Mouse (Mus musculus) stomach, embryonic 14.5 days (tissue): ENCODE results near the gene Fam133b. TPM values are rescaled to one million over a fixed set of nuclear protein-coding genes. Genes with fewer than 3 reads are reported as not detected.

Experiments used
- ATAC-seq: fragments of 200-750 bp; cut with Nextera tagmentation; 2 replicates; pipeline ENCODE4 v1.8.0; 2017; ENCODE audit warnings: low read depth, moderate TSS enrichment; ENCODE audit not compliant: insufficient number of reproducible peaks, insufficient read depth, low FRiP score
- H3K27ac ChIP-seq: fragments of 300-500 bp; sonication (generic); 2 replicates; pipeline ENCODE4 v1.5.1; 2014; ENCODE audit warnings: mild to moderate bottlenecking, low read length, moderate library complexity, mixed read lengths
- H3K27me3 ChIP-seq: fragments of 300-500 bp; sonication (generic); 2 replicates; pipeline ENCODE4 v1.6.1; 2014; ENCODE audit warnings: low read length, control low read depth, mixed read lengths; ENCODE audit not compliant: control insufficient read depth, insufficient read depth
- H3K36me3 ChIP-seq: fragments of 300-500 bp; sonication (generic); 2 replicates; pipeline ENCODE4 v1.6.1; 2014; ENCODE audit warnings: mild to moderate bottlenecking, control low read depth, low read length, moderate library complexity, mixed read lengths; ENCODE audit not compliant: control insufficient read depth, insufficient read depth
- H3K4me1 ChIP-seq: fragments of 300-500 bp; sonication (generic); 2 replicates; pipeline ENCODE4 v1.6.1; 2014; ENCODE audit warnings: low read length, control low read depth, mixed read lengths; ENCODE audit not compliant: control insufficient read depth, insufficient read depth
- H3K4me2 ChIP-seq: fragments of 300-500 bp; sonication (generic); replicated peaks from 2 replicates; pipeline ENCODE4 v1.6.1; 2014; ENCODE audit warnings: low read depth, low read length, control low read depth
- H3K4me3 ChIP-seq: fragments of 300-500 bp; sonication (generic); 2 replicates; pipeline ENCODE4 v1.5.1; 2014; ENCODE audit warnings: low read depth, low read length, control low read depth
- H3K9ac ChIP-seq: fragments of 300-500 bp; sonication (generic); replicated peaks from 2 replicates; pipeline ENCODE4 v1.6.1; 2014; ENCODE audit warnings: low read depth, mild to moderate bottlenecking, control low read depth, low read length, moderate library complexity, mixed read lengths
- H3K9me3 ChIP-seq: fragments of 300-500 bp; sonication (generic); 2 replicates; pipeline ENCODE4 v1.6.1; 2016; ENCODE audit warnings: low read depth, low read length, control low read depth; ENCODE audit not compliant: control insufficient read depth
- WGBS: fragments of 180-500 bp; shearing (Covaris S2); extraction: QIAGEN DNeasy Blood & Tissue Kit; methylation state at CpG from one replicate; pipeline ENCODE4 v1.1.7; 2014; 5-methylcytosine and 5-hydroxymethylcytosine counted together
- polyA plus RNA-seq: library from polyadenylated mRNA; unstranded; fragments of >200 nt; fragmentation: Nextera tagmentation; extraction: Ambion mirVana; gene quantifications from 2 replicates; pipeline ENCODE4 v1.2.1, GENCODE M21; 2014

Fam133b gene
- polyA plus RNA-seq, 1 experiment from 2014 or later = 44.4 TPM

- H3K27me3 ChIP-seq = no peaks in the 10 kb centered on the region
- 0 out of 2 replicates have a peak, but pooled peaks have one; percentile 23 for ATAC-seq
- no peak overlapping the region for H3K27ac ChIP-seq
Measured at GRCm38 (mm10) chr5:3503373-3503772, 40.3 kb upstream of the Fam133b start.

GRCm38 (mm10) chr5:3503836-3504323, 39.8 kb upstream of the Fam133b start:
- H3K4me1 ChIP-seq = no peaks in the 10 kb centered on the region
- no peaks in the 10 kb centered on the region for H3K27me3 ChIP-seq
- no peak overlapping the region for H3K27ac ChIP-seq
- H3K36me3 ChIP-seq = no peaks in the 10 kb centered on the region
- H3K4me2 ChIP-seq = no peak overlapping the region
- ATAC-seq = no peak
- no peak overlapping the region for H3K4me3 ChIP-seq
- 78% methylated on average over 9 of the region's 9 CpGs for WGBS
- no peak overlapping the region for H3K9ac ChIP-seq
- no peaks in the 10 kb centered on the region for H3K9me3 ChIP-seq

More at GRCm38 (mm10) chr5:3503373-3503772, 40.3 kb upstream of the Fam133b start:
- Histone ChIP-seq H3K9ac (no peak overlapping the region), H3K9me3 (no peaks in the 10 kb centered on the region), H3K36me3 (no peaks in the 10 kb centered on the region), H3K4me3 (no peak overlapping the region), H3K4me2 (no peak overlapping the region), H3K4me1 (no peaks in the 10 kb centered on the region)
- 79% methylated on average over 4 of the region's 4 CpGs for WGBS

GRCm38 (mm10) chr5:3504453-3504852, 39.2 kb upstream of the Fam133b start:
- Histone ChIP-seq H3K9me3 (no peaks in the 10 kb centered on the region), H3K4me2 (no peak overlapping the region), H3K36me3 (no peaks in the 10 kb centered on the region), H3K27ac (no peak overlapping the region), H3K4me1 (no peaks in the 10 kb centered on the region), H3K4me3 (no peak overlapping the region), H3K9ac (no peak overlapping the region), H3K27me3 (no peaks in the 10 kb centered on the region)
- ATAC-seq = no peak
- WGBS = 72% methylated on average over 4 of the region's 4 CpGs

GRCm38 (mm10) chr5:3505553-3505952, 38.1 kb upstream of the Fam133b start:
- no peak for ATAC-seq

GRCm38 (mm10) chr5:3508480-3509381, 34.9 kb upstream of the Fam133b start:
- no peak overlapping the region for H3K27ac ChIP-seq
- H3K4me1 ChIP-seq = peaks cover 6% of the 10 kb centered on the region; the same call in 1 of the 2 replicates
- no peaks in the 10 kb centered on the region for H3K27me3 ChIP-seq
- no peaks in the 10 kb centered on the region for H3K36me3 ChIP-seq
- H3K4me2 ChIP-seq = no peak overlapping the region
- no peaks in the 10 kb centered on the region for H3K9me3 ChIP-seq
- no peak overlapping the region for H3K9ac ChIP-seq
- ATAC-seq = 0 out of 2 replicates have a peak, but pooled peaks have one; percentile 30
- no peak overlapping the region for H3K4me3 ChIP-seq
- WGBS = 46% methylated on average over 7 of the region's 7 CpGs

More at GRCm38 (mm10) chr5:3505553-3505952, 38.1 kb upstream of the Fam133b start:
- Histone ChIP-seq H3K27me3 (no peaks in the 10 kb centered on the region), H3K9ac (no peak overlapping the region), H3K27ac (no peak overlapping the region), H3K36me3 (no peaks in the 10 kb centered on the region), H3K4me1 (no peaks in the 10 kb centered on the region), H3K4me2 (no peak overlapping the region), H3K9me3 (no peaks in the 10 kb centered on the region), H3K4me3 (no peak overlapping the region)
- 68% methylated on average over 2 of the region's 2 CpGs for WGBS

DNA sequence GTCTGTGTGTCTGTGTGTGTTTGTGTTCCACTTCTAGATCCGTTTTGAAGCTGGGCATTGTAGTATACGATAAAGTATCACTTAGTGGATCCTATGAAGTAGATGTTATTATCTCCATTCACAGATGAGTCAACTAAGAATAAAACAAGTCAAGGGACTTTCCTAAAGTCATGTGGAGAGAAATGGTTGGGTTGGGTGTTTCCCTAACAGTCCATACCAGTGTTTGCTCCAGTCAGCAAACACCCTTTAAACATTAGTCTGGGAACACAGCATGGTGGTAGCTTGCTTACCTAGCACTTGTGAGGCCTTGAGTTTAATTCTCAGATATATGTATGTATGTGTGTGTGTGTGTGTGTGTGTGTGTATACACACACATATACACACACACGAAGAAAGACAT, 34.1 kb upstream of the Fam133b start:
- H3K4me3 ChIP-seq = no peak overlapping the region
- no peaks in the 10 kb centered on the region for H3K9me3 ChIP-seq
- H3K36me3 ChIP-seq = no peaks in the 10 kb centered on the region
- no peak for ATAC-seq
- no peak overlapping the region for H3K4me2 ChIP-seq
- 74% methylated on average over 3 of the region's 3 CpGs for WGBS
- no peak overlapping the region for H3K9ac ChIP-seq
- peaks cover 6% of the 10 kb centered on the region; the same call in 1 of the 2 replicates for H3K4me1 ChIP-seq
- H3K27ac ChIP-seq = no peak overlapping the region
- H3K27me3 ChIP-seq = no peaks in the 10 kb centered on the region

DNA sequence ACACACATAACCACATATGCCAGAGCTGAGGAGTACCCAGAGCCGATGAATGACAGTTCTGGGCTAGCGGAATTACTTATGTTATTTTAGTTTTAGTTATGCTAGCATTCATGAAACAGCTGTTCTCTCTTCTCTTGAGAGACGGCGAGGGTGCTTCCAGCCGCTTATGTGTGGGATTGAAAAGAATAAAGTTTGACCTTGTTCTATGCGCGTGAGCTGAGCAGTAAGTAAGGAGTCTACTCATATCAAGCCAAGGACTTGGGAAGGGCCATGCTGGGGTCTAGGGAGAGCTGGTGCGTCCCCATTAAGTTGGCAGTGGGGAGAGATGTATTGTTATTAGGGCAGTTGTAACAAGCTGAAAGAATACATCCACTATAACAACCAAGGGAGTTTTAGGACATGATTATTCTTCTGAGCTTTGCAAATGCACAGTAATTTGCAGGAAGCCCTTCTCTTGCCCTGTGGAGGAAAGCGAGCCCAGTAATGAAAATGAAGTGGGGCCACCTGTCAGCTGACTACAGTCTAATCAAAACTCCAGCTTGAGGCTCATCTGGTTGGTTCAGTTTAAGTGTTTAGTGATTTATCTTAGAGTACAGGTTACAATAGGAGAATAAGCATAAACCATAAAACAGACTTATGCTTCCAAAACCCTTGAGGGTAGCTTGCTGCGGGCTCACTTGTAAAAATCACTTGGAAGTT, 32.4 kb upstream of the Fam133b start:
- Histone ChIP-seq H3K27ac (no peak overlapping the region), H3K4me1 (peaks cover 6% of the 10 kb centered on the region; the same call in 1 of the 2 replicates), H3K4me2 (no peak overlapping the region), H3K27me3 (no peaks in the 10 kb centered on the region), H3K4me3 (no peak overlapping the region), H3K36me3 (no peaks in the 10 kb centered on the region), H3K9me3 (no peaks in the 10 kb centered on the region), H3K9ac (no peak overlapping the region)
- 54% methylated on average over 10 of the region's 10 CpGs for WGBS
- no peak for ATAC-seq

DNA sequence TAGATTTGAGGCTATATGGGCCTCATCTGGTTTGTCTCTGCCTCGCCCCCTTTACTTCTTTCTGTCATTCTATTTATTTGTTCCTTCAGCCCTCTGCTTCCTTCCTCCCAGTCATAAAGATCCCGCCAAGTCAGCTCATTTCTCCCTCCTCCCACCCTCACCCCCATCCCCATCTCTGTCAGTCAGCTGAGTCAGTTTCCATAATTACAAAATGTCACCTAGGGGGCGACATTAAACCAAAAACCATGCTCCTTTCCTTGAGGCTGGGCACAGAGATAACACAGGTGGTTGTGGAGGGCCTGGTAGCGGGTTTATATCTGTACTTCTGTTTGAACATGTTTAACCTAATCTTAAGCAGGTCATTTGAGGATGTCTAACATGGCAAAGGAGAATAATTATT, 31.0 kb upstream of the Fam133b start:
- H3K4me3 ChIP-seq = no peak overlapping the region
- H3K36me3 ChIP-seq = no peaks in the 10 kb centered on the region
- H3K9ac ChIP-seq = no peak overlapping the region
- 45% methylated on average over 4 of the region's 4 CpGs for WGBS
- no peak overlapping the region for H3K4me2 ChIP-seq
- no peaks in the 10 kb centered on the region for H3K9me3 ChIP-seq
- H3K27ac ChIP-seq = no peak overlapping the region
- peaks cover 6% of the 10 kb centered on the region; the same call in 1 of the 2 replicates for H3K4me1 ChIP-seq
- no peaks in the 10 kb centered on the region for H3K27me3 ChIP-seq
- ATAC-seq = no peak
